In genomic region chr1:137133734-137134133, GRCm38 (mm10) we compare ENCODE assay signal across 18 mouse cellular contexts.
"Had no signal": no experiment of that assay in that cellular context is flagged by ENCODE, and none has a peak within 500 bp of the region (broad histone marks: within the 10 kb centered on the region; RNA-seq: fewer than 3 reads in every experiment).

No protein-coding gene starts in this region.

- H3K4me1 ChIP-seq: midbrain, embryonic 12.5 days had no signal

- H3K4me2 ChIP-seq: limb, embryonic 13.5 days; midbrain, embryonic 12.5 days; neural tube, embryonic 12.5 days had no signal

- H3K9me3 ChIP-seq: limb, embryonic 13.5 days; megakaryocyte, embryonic 14.5 days; midbrain, embryonic 12.5 days; neural tube, embryonic 12.5 days had no signal

- H3K9ac ChIP-seq: limb, embryonic 13.5 days; liver, embryonic 14.5 days; midbrain, embryonic 12.5 days; neural tube, embryonic 12.5 days had no signal

- DNase-seq: kidney, adult 11 months; kidney, adult 9 months; kidney, postnatal 36 days; layer of hippocampus, adult 9-11 months; layer of hippocampus, postnatal 36 days; lung, adult 2 months; lung, postnatal 10 days; lung, postnatal 4 days; right cerebral cortex, adult 18-20 months; right cerebral cortex, postnatal 25 days; thymus, postnatal 36 days had no signal

- H3K36me3 ChIP-seq: limb, embryonic 13.5 days; midbrain, embryonic 12.5 days; neural tube, embryonic 12.5 days had no signal

- H3K4me3 ChIP-seq: limb, embryonic 13.5 days; megakaryocyte, embryonic 14.5 days; midbrain, embryonic 12.5 days; myocyte; neural tube, embryonic 12.5 days had no signal

- H3K27me3 ChIP-seq: megakaryocyte, embryonic 14.5 days; midbrain, embryonic 12.5 days; neural tube, embryonic 12.5 days had no signal

- H3K27ac ChIP-seq: kidney, postnatal 0 days; limb, embryonic 13.5 days; liver, embryonic 14.5 days; midbrain, embryonic 12.5 days; neural tube, embryonic 12.5 days had no signal
